Mouse (Mus musculus): ENCODE measurements at regions not wholly inside any gene's neighbourhood (a gene's known extent, or its start where the extent isn't known, plus 50 kb on each side); places are given as distances from the start of the nearest gene placed in this dataset.
A peak's percentile ranks its signal among the peaks of the same experiment; 100 is the strongest.

DNA sequence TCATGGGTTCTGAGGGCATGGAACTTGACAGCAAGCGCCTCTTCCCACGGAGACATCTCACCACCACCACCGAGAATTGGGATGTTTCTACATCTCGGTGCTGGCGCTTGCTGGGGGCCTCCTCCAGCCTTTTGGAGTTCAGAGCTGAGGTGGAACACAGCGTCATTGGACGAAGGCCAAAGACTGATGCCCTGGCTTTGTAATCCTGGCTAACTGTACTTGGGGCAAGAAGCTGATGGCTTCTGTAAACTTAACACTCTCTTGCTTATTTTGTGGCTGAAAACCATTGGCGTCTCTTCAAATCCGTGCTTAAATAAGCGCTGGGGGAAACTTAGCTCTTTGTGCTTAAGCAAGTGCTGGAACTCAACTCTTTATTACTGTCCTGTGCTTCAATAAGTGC is 57.8 kb upstream of the Smndc1 start:
- Histone ChIP-seq H3K36me3 (ENCODE audit: control insufficient read depth, insufficient read depth, low read length) (no peaks in the 10 kb centered on the region), H3K27me3 (ENCODE audit: control insufficient read depth, insufficient read depth, low read length) (no peaks in the 10 kb centered on the region), H3K9me3 (ENCODE audit: control insufficient read depth, low read length) (no peaks in the 10 kb centered on the region), H3K4me1 (ENCODE audit: control insufficient read depth, insufficient read depth, low read length) (no peaks in the 10 kb centered on the region; the same call in 1 of the 2 replicates), H3K4me2 (ENCODE audit: low read depth) (no peak overlapping the region), H3K4me3 (ENCODE audit: low read depth, low read length) (no peak overlapping the region), H3K9ac (ENCODE audit: low read length) (no peak overlapping the region), H3K27ac (ENCODE audit: low read depth, low read length) (no peak overlapping the region)
- DNase-seq (ENCODE audit: low spot score) (no peak), ATAC-seq (ENCODE audit: insufficient read depth, low FRiP score, low TSS enrichment) (no peak)
- WGBS: 81% methylated on average over 10 of the region's 10 CpGs

DNA sequence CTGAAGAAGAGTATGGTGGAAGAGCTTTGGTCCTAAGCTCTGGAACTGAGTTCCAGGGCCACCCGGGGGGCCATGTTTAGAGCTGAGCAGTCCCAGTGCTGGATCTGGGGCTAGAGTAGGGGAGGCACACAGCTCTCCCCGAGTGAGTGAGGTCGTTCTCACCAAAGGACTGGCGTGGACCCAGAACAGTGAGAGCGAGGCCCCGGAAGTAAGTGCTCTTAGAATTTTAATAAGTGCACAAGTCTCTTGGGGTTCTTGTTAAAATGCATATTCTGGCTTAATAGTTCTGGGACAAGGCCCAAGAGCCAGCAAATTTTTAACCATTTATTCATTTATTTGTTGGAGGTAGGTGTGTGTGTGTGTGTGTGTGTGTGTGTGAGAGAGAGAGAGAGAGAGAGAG is 57.4 kb upstream of the Smndc1 start:
- no peaks in the 10 kb centered on the region for H3K36me3 ChIP-seq (ENCODE audit: control insufficient read depth, insufficient read depth, low read length)
- no peak overlapping the region for H3K9ac ChIP-seq (ENCODE audit: low read length)
- H3K4me3 ChIP-seq (ENCODE audit: low read depth, low read length): no peak overlapping the region
- H3K4me2 ChIP-seq (ENCODE audit: low read depth): no peak overlapping the region
- DNase-seq (ENCODE audit: low spot score): no peak
- no peak for ATAC-seq (ENCODE audit: insufficient read depth, low FRiP score, low TSS enrichment)
- WGBS: 67% methylated on average over 6 of the region's 6 CpGs
- no peaks in the 10 kb centered on the region for H3K9me3 ChIP-seq (ENCODE audit: control insufficient read depth, low read length)
- no peaks in the 10 kb centered on the region for H3K27me3 ChIP-seq (ENCODE audit: control insufficient read depth, insufficient read depth, low read length)
- no peak overlapping the region for H3K27ac ChIP-seq (ENCODE audit: low read depth, low read length)
- no peaks in the 10 kb centered on the region; the same call in 1 of the 2 replicates for H3K4me1 ChIP-seq (ENCODE audit: control insufficient read depth, insufficient read depth, low read length)

GRCm38 (mm10) chr19:53446216-53446615 is 55.8 kb upstream of the Smndc1 start:
- Histone ChIP-seq H3K4me2 (ENCODE audit: low read depth) (no peak overlapping the region), H3K9ac (ENCODE audit: low read length) (no peak overlapping the region), H3K27ac (ENCODE audit: low read depth, low read length) (no peak overlapping the region), H3K36me3 (ENCODE audit: control insufficient read depth, insufficient read depth, low read length) (no peaks in the 10 kb centered on the region), H3K9me3 (ENCODE audit: control insufficient read depth, low read length) (no peaks in the 10 kb centered on the region), H3K27me3 (ENCODE audit: control insufficient read depth, insufficient read depth, low read length) (no peaks in the 10 kb centered on the region), H3K4me1 (ENCODE audit: control insufficient read depth, insufficient read depth, low read length) (no peaks in the 10 kb centered on the region; the same call in 1 of the 2 replicates), H3K4me3 (ENCODE audit: low read depth, low read length) (no peak overlapping the region)
- 56% methylated on average over 5 of the region's 5 CpGs for WGBS
- no peak for ATAC-seq (ENCODE audit: insufficient read depth, low FRiP score, low TSS enrichment)
- DNase-seq (ENCODE audit: low spot score): no peak

DNA sequence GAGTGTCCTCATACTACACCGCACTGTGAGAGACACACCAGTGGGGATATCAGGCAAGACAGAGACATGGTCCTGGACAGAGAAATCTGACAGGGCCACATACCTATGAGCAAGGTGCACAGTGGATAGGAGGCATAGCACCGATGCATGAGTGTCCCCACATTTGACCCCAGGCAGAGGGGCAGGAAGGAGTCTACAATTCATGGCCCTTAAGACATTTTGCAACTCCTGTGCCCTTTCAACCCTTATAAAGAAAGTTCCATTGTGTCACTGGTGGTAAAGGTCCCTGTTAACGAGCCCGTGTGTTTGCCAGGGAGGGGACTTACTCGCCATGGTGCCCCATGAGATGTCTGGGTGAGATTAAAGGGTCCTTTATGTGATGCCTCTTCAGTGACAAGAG is 54.3 kb upstream of the Smndc1 start:
- Histone ChIP-seq H3K9ac (ENCODE audit: low read length) (no peak overlapping the region), H3K9me3 (ENCODE audit: control insufficient read depth, low read length) (no peaks in the 10 kb centered on the region), H3K4me3 (ENCODE audit: low read depth, low read length) (no peak overlapping the region), H3K27me3 (ENCODE audit: control insufficient read depth, insufficient read depth, low read length) (no peaks in the 10 kb centered on the region), H3K4me2 (ENCODE audit: low read depth) (no peak overlapping the region), H3K27ac (ENCODE audit: low read depth, low read length) (no peak overlapping the region), H3K36me3 (ENCODE audit: control insufficient read depth, insufficient read depth, low read length) (no peaks in the 10 kb centered on the region), H3K4me1 (ENCODE audit: control insufficient read depth, insufficient read depth, low read length) (peaks cover 4% of the 10 kb centered on the region; the same call in 1 of the 2 replicates)
- DNase-seq (ENCODE audit: low spot score) (no peak), ATAC-seq (ENCODE audit: insufficient read depth, low FRiP score, low TSS enrichment) (no peak)
- whole genome bisulfite sequencing: 28% methylated on average over 5 of the region's 5 CpGs

DNA sequence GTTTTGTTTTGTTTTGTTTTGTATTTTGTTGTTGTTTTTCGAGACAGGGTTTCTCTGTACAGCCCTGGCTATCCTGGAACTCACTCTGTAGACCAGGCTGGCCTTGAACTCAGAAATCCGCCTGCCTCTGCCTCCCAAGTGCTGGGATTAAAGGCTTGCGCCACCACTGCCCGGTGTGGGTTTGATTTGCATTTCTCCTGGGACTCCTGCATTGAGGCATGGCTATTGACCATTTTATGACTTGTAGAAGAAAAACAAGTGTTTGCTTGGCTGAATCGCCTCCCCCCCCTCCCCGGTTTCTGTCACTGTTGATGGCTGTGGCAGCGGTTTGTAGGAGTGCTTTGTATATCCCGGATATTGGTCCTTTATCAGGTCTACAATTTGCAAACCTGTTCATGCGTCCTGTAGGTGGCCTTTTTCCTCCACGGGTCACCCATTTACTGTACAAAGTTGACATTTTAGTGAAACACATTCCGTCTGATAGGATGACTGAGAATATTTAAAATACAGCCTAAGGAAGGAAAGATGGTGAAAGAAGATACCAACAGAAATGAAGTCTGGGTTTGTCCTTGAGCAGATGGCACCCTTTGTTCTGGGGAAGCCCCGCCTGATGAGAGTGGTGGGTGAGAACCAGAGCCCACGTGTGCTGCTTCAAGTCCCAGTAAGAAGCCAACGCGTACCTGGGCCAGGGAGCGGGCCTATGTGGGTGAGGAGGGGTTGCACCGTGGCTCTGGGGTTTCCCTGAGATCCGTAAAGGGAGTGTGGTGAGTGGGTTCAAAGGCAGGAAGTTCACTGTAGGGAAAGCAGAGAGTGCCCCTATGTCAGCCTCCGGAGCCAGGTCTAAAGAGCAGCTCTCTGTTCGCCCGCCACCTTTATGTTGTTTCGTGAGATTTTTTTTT is 52.6 kb upstream of the Smndc1 start:
- Histone ChIP-seq H3K4me1 (ENCODE audit: control insufficient read depth, insufficient read depth, low read length) (peaks cover 4% of the 10 kb centered on the region; the same call in 1 of the 2 replicates), H3K9me3 (ENCODE audit: control insufficient read depth, low read length) (no peaks in the 10 kb centered on the region), H3K4me2 (ENCODE audit: low read depth) (no peak overlapping the region), H3K9ac (ENCODE audit: low read length) (no peak overlapping the region), H3K27ac (ENCODE audit: low read depth, low read length) (no peak overlapping the region), H3K36me3 (ENCODE audit: control insufficient read depth, insufficient read depth, low read length) (no peaks in the 10 kb centered on the region), H3K27me3 (ENCODE audit: control insufficient read depth, insufficient read depth, low read length) (no peaks in the 10 kb centered on the region), H3K4me3 (ENCODE audit: low read depth, low read length) (no peak overlapping the region)
- 76% methylated on average over 22 of the region's 22 CpGs for WGBS
- DNase-seq (ENCODE audit: low spot score): no peak
- no peak for ATAC-seq (ENCODE audit: insufficient read depth, low FRiP score, low TSS enrichment)

DNA sequence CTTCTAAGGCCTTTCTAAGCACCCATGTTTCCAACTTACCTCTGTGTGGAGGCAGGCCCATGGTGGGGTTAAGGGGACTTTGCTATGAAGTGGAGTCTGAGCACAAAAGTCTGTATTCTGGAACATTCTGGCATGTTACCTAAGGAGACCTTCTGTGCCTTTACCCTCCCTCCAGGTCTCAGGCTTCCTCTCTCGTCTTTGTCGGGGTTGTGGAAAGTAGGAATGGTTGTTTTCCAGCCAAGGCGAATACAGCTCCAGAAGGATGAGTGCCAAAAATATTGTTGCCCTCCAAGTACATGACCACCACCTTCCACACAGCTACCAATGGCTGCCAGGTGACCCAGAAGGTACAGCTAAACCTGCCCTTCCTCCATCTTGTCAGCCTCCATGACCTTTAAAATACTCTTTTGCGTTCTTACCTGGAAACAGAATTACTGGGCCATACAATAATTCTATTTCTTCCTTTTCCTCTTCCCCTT is 51.8 kb upstream of the Smndc1 start:
- Histone ChIP-seq H3K4me3 (ENCODE audit: low read depth, low read length) (no peak overlapping the region), H3K27ac (ENCODE audit: low read depth, low read length) (no peak overlapping the region), H3K36me3 (ENCODE audit: control insufficient read depth, insufficient read depth, low read length) (no peaks in the 10 kb centered on the region), H3K27me3 (ENCODE audit: control insufficient read depth, insufficient read depth, low read length) (no peaks in the 10 kb centered on the region), H3K4me2 (ENCODE audit: low read depth) (no peak overlapping the region), H3K4me1 (ENCODE audit: control insufficient read depth, insufficient read depth, low read length) (peaks cover 4% of the 10 kb centered on the region; the same call in 1 of the 2 replicates), H3K9ac (ENCODE audit: low read length) (no peak overlapping the region), H3K9me3 (ENCODE audit: control insufficient read depth, low read length) (no peaks in the 10 kb centered on the region)
- WGBS: 95% methylated on average over 4 of the region's 4 CpGs
- ATAC-seq (ENCODE audit: insufficient read depth, low FRiP score, low TSS enrichment) (no peak), DNase-seq (ENCODE audit: low spot score) (no peak)

- H3K4me3 ChIP-seq (ENCODE audit: low read depth, low read length): no peak overlapping the region
- peaks cover 4% of the 10 kb centered on the region; the same call in 1 of the 2 replicates for H3K4me1 ChIP-seq (ENCODE audit: control insufficient read depth, insufficient read depth, low read length)
- ATAC-seq (ENCODE audit: insufficient read depth, low FRiP score, low TSS enrichment): no peak
- H3K27me3 ChIP-seq (ENCODE audit: control insufficient read depth, insufficient read depth, low read length): no peaks in the 10 kb centered on the region
- no peaks in the 10 kb centered on the region for H3K36me3 ChIP-seq (ENCODE audit: control insufficient read depth, insufficient read depth, low read length)
- WGBS: 84% methylated on average over 13 of the region's 13 CpGs
- H3K9ac ChIP-seq (ENCODE audit: low read length): no peak overlapping the region
- no peak for DNase-seq (ENCODE audit: low spot score)
- no peak overlapping the region for H3K27ac ChIP-seq (ENCODE audit: low read depth, low read length)
- no peak overlapping the region for H3K4me2 ChIP-seq (ENCODE audit: low read depth)
- no peaks in the 10 kb centered on the region for H3K9me3 ChIP-seq (ENCODE audit: control insufficient read depth, low read length)
These were observed 51.2 kb upstream of the Smndc1 start for GRCm38 (mm10) chr19:53441449-53442131.

GRCm38 (mm10) chr19:53440327-53441055 is 50.1 kb upstream of the Smndc1 start:
- WGBS: 38% methylated on average over 10 of the region's 10 CpGs
- Histone ChIP-seq H3K4me3 (ENCODE audit: low read depth, low read length) (no peak overlapping the region), H3K36me3 (ENCODE audit: control insufficient read depth, insufficient read depth, low read length) (no peaks in the 10 kb centered on the region), H3K4me2 (ENCODE audit: low read depth) (no peak overlapping the region), H3K27ac (ENCODE audit: low read depth, low read length) (no peak overlapping the region), H3K9ac (ENCODE audit: low read length) (no peak overlapping the region), H3K4me1 (ENCODE audit: control insufficient read depth, insufficient read depth, low read length) (peaks cover 4% of the 10 kb centered on the region; the same call in 1 of the 2 replicates), H3K27me3 (ENCODE audit: control insufficient read depth, insufficient read depth, low read length) (no peaks in the 10 kb centered on the region), H3K9me3 (ENCODE audit: control insufficient read depth, low read length) (no peaks in the 10 kb centered on the region)
- peak; percentile 43 for DNase-seq (ENCODE audit: low spot score)
- ATAC-seq (ENCODE audit: insufficient read depth, low FRiP score, low TSS enrichment): 0 out of 2 replicates have a peak, but pooled peaks have one; percentile 27

Data from neural tube, embryonic 11.5 days (tissue).